Mouse (Mus musculus): ENCODE results near the gene Zc2hc1c. TPM values are rescaled to one million over a fixed set of nuclear protein-coding genes. Genes with fewer than 3 reads are reported as not detected.
"Not testable (repeated sequence)": the region's sequence is repeated elsewhere in the genome, so short reads cannot be mapped to it uniquely, and the experiment has no call there.

The Zc2hc1c gene
- polyA plus RNA-seq, 1 experiment from 2014 or later, result 1.1 TPM

GRCm38 (mm10) chr12:85271132-85271842, 17.1 kb upstream of the Zc2hc1c start:
- Histone ChIP-seq H3K9ac (replicated peaks) (no peak overlapping the region), H3K36me3 (peaks cover 16% of the 10 kb centered on the region; the same call in 1 of the 2 replicates), H3K9me3 (no peaks in the 10 kb centered on the region), H3K27ac (no peak overlapping the region), H3K4me2 (peak overlapping the region; percentile 61; the same call in 1 of the 2 replicates), H3K4me1 (replicated peaks) (peaks cover 5% of the 10 kb centered on the region; the same call in 1 of the 2 replicates), H3K27me3 (no peaks in the 10 kb centered on the region), H3K4me3 (replicated peaks) (no peak overlapping the region)
- no peak for ATAC-seq (ENCODE audit: insufficient number of reproducible peaks, insufficient read depth, low FRiP score, low TSS enrichment, low read depth)
- WGBS, result 75% methylated on average over 7 of the region's 7 CpGs

- Histone ChIP-seq H3K4me2 (no peak overlapping the region), H3K27ac (no peak overlapping the region), H3K4me3 (replicated peaks) (no peak overlapping the region), H3K4me1 (replicated peaks) (peaks cover 5% of the 10 kb centered on the region; the same call in 1 of the 2 replicates), H3K9ac (replicated peaks) (no peak overlapping the region), H3K27me3 (no peaks in the 10 kb centered on the region), H3K36me3 (peaks cover 16% of the 10 kb centered on the region; the same call in 1 of the 2 replicates), H3K9me3 (no peaks in the 10 kb centered on the region)
- ATAC-seq (ENCODE audit: insufficient number of reproducible peaks, insufficient read depth, low FRiP score, low TSS enrichment, low read depth), result no peak
- WGBS, result 80% methylated on average over 4 of the region's 4 CpGs
These were observed 16.6 kb upstream of the Zc2hc1c start for GRCm38 (mm10) chr12:85271843-85272206.

- H3K36me3 ChIP-seq, result peaks cover 20% of the 10 kb centered on the region; the same call in 1 of the 2 replicates
- ATAC-seq (ENCODE audit: insufficient number of reproducible peaks, insufficient read depth, low FRiP score, low TSS enrichment, low read depth), result no peak
- H3K4me2 ChIP-seq, result no peak overlapping the region
- H3K27ac ChIP-seq, result 0 out of 2 replicates have a peak overlapping the region, but pooled peaks have one; percentile 4
- peaks cover 5% of the 10 kb centered on the region; the same call in 1 of the 2 replicates for H3K4me1 ChIP-seq (replicated peaks)
- H3K4me3 ChIP-seq (replicated peaks), result no peak overlapping the region
- no peaks in the 10 kb centered on the region for H3K9me3 ChIP-seq
- H3K27me3 ChIP-seq, result no peaks in the 10 kb centered on the region
- WGBS, result 73% methylated on average over 10 of the region's 10 CpGs
- H3K9ac ChIP-seq (replicated peaks), result no peak overlapping the region
These were observed 14.9 kb upstream of the Zc2hc1c start for GRCm38 (mm10) chr12:85273508-85273907.

GRCm38 (mm10) chr12:85276273-85276672, 12.1 kb upstream of the Zc2hc1c start:
- no peak for ATAC-seq (ENCODE audit: insufficient number of reproducible peaks, insufficient read depth, low FRiP score, low TSS enrichment, low read depth)
- 82% methylated on average over 5 of the region's 5 CpGs for WGBS
- Histone ChIP-seq H3K36me3 (peaks cover 20% of the 10 kb centered on the region; the same call in 1 of the 2 replicates), H3K9ac (replicated peaks) (no peak overlapping the region), H3K4me1 (replicated peaks) (peaks cover 5% of the 10 kb centered on the region; the same call in 1 of the 2 replicates), H3K27ac (no peak overlapping the region), H3K4me2 (no peak overlapping the region), H3K4me3 (replicated peaks) (no peak overlapping the region), H3K9me3 (no peaks in the 10 kb centered on the region), H3K27me3 (no peaks in the 10 kb centered on the region)

- Histone ChIP-seq H3K27me3 (no peaks in the 10 kb centered on the region), H3K27ac (no peak overlapping the region), H3K4me2 (no peak overlapping the region), H3K9me3 (no peaks in the 10 kb centered on the region), H3K4me3 (replicated peaks) (no peak overlapping the region), H3K4me1 (replicated peaks) (peaks cover 5% of the 10 kb centered on the region; the same call in 1 of the 2 replicates), H3K36me3 (peaks cover 20% of the 10 kb centered on the region; the same call in 1 of the 2 replicates), H3K9ac (replicated peaks) (no peak overlapping the region)
- WGBS, result 93% methylated on average over 10 of the region's 10 CpGs
- no peak for ATAC-seq (ENCODE audit: insufficient number of reproducible peaks, insufficient read depth, low FRiP score, low TSS enrichment, low read depth)
These were observed 9.5 kb upstream of the Zc2hc1c start for GRCm38 (mm10) chr12:85278919-85279318.

GRCm38 (mm10) chr12:85279396-85280080, 8.9 kb upstream of the Zc2hc1c start:
- 9% methylated on average over 10 of the region's 10 CpGs for WGBS
- 0 out of 2 replicates have a peak, but pooled peaks have one; percentile 4 for ATAC-seq (ENCODE audit: insufficient number of reproducible peaks, insufficient read depth, low FRiP score, low TSS enrichment, low read depth)
- peak overlapping the region; percentile 69 for H3K9ac ChIP-seq (replicated peaks)

GRCm38 (mm10) chr12:85280105-85280844, 8.1 kb upstream of the Zc2hc1c start:
- Histone ChIP-seq H3K4me2 (peak overlapping the region; percentile 79), H3K4me1 (replicated peaks) (peaks cover 5% of the 10 kb centered on the region; the same call in 1 of the 2 replicates), H3K27me3 (no peaks in the 10 kb centered on the region), H3K27ac (no peak overlapping the region), H3K9ac (replicated peaks) (peak overlapping the region; percentile 69), H3K4me3 (replicated peaks) (peak overlapping the region; percentile 56), H3K36me3 (peaks cover 11% of the 10 kb centered on the region; the same call in 1 of the 2 replicates), H3K9me3 (no peaks in the 10 kb centered on the region)
- ATAC-seq (ENCODE audit: insufficient number of reproducible peaks, insufficient read depth, low FRiP score, low TSS enrichment, low read depth), result peak; percentile 93
- under 1% methylated on average over 31 of the region's 31 CpGs for WGBS

More at GRCm38 (mm10) chr12:85279396-85280080, 8.9 kb upstream of the Zc2hc1c start:
- Histone ChIP-seq H3K27ac (no peak overlapping the region), H3K36me3 (peaks cover 18% of the 10 kb centered on the region; the same call in 1 of the 2 replicates), H3K9me3 (no peaks in the 10 kb centered on the region), H3K27me3 (no peaks in the 10 kb centered on the region), H3K4me3 (replicated peaks) (peak overlapping the region; percentile 56), H3K4me2 (peak overlapping the region; percentile 79), H3K4me1 (replicated peaks) (peaks cover 5% of the 10 kb centered on the region; the same call in 1 of the 2 replicates)

GRCm38 (mm10) chr12:85280845-85281651, 7.3 kb upstream of the Zc2hc1c start:
- 76% methylated on average over 12 of the region's 12 CpGs for WGBS
- H3K4me3 ChIP-seq (replicated peaks), result no peak overlapping the region

GRCm38 (mm10) chr12:85281756-85282155, 6.6 kb upstream of the Zc2hc1c start:
- not testable (repeated sequence) for H3K27me3 ChIP-seq; H3K4me2 ChIP-seq; H3K4me1 ChIP-seq (replicated peaks); H3K36me3 ChIP-seq; H3K4me3 ChIP-seq (replicated peaks); H3K9ac ChIP-seq (replicated peaks); H3K27ac ChIP-seq; ATAC-seq (ENCODE audit: insufficient number of reproducible peaks, insufficient read depth, low FRiP score, low TSS enrichment, low read depth); H3K9me3 ChIP-seq
- 89% methylated on average over 2 of the region's 4 CpGs for WGBS

More at GRCm38 (mm10) chr12:85280845-85281651, 7.3 kb upstream of the Zc2hc1c start:
- H3K27ac ChIP-seq, result no peak overlapping the region
- H3K4me2 ChIP-seq, result peak overlapping the region; percentile 79
- no peak for ATAC-seq (ENCODE audit: insufficient number of reproducible peaks, insufficient read depth, low FRiP score, low TSS enrichment, low read depth)
- peaks cover 5% of the 10 kb centered on the region; the same call in 1 of the 2 replicates for H3K4me1 ChIP-seq (replicated peaks)
- H3K9me3 ChIP-seq, result no peaks in the 10 kb centered on the region
- peaks cover 9% of the 10 kb centered on the region; the same call in 1 of the 2 replicates for H3K36me3 ChIP-seq
- H3K27me3 ChIP-seq, result no peaks in the 10 kb centered on the region
- no peak overlapping the region for H3K9ac ChIP-seq (replicated peaks)

- Histone ChIP-seq H3K4me1 (replicated peaks) (peaks cover 11% of the 10 kb centered on the region), H3K4me3 (replicated peaks) (no peak overlapping the region), H3K27ac (no peak overlapping the region), H3K9me3 (no peaks in the 10 kb centered on the region), H3K27me3 (no peaks in the 10 kb centered on the region), H3K9ac (replicated peaks) (no peak overlapping the region), H3K36me3 (no peaks in the 10 kb centered on the region), H3K4me2 (no peak overlapping the region)
- 76% methylated on average over 8 of the region's 8 CpGs for WGBS
- ATAC-seq (ENCODE audit: insufficient number of reproducible peaks, insufficient read depth, low FRiP score, low TSS enrichment, low read depth), result no peak
These were observed 4.1 kb upstream of the Zc2hc1c start for GRCm38 (mm10) chr12:85284331-85284730.
